In the genomic region with DNA sequence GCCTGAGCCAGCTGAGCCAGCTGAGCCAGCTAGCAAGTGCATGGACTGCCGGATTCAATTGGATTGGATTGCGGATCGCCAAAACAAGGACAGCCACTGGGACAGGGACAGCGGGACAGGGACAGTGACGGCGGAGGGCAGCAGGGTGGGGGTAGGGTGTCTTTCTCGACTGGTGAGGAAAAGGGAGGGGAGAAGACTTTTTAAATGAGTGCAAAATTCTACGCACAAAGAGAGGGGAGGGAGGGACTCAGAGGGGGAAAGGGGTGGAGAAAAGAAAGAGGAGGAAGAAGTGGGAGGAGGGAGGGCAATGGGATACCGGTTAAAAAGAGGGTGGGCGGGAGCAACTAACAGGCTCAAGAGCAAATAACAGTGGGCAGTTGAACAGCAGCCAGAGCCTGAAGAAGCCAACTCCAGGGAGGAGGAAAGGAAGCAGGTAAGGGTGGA, we compare ENCODE assay signal across 8 mouse cellular contexts.
A peak's percentile ranks its signal among the peaks of the same experiment; 100 is the strongest.
DNase-seq lines count a peak whose midpoint lies in the region; ATAC-seq and TF ChIP-seq lines count a peak whose summit lies in the region.

No protein-coding gene starts in this region.

- no peaks in the 10 kb centered on the region for H3K9me3 ChIP-seq in heart, embryonic 15.5 days (replicated peaks)
- H3K9me3 ChIP-seq in liver, postnatal 0 days (ENCODE audit: low read length): no peaks in the 10 kb centered on the region

- TF ChIP-seq CTCF in liver, adult 2 months (IDR thresholded peaks at IDR 0.05; ENCODE audit: low read depth, low read length): no peak
- no peak for TF ChIP-seq CTCF in liver, postnatal 0 days (IDR thresholded peaks at IDR 0.05; ENCODE audit: low read depth)

- peak overlapping the region; percentile 58 for H3K4me2 ChIP-seq in heart, embryonic 15.5 days
- H3K4me2 ChIP-seq in liver, postnatal 0 days (ENCODE audit: low read depth, low read length): peak overlapping the region; percentile 57

- no peaks in the 10 kb centered on the region for H3K4me1 ChIP-seq in liver, adult 2 months (ENCODE audit: control insufficient read depth, insufficient read depth, low read length)
- peaks cover 15% of the 10 kb centered on the region for H3K4me1 ChIP-seq in heart, embryonic 15.5 days (replicated peaks)
- no peaks in the 10 kb centered on the region; the same call in 1 of the 2 replicates for H3K4me1 ChIP-seq in liver, postnatal 0 days (ENCODE audit: insufficient read depth)

- WGBS in liver, adult 2 months: 4% methylated on average over 10 of the region's 10 CpGs
- WGBS in heart, embryonic 15.5 days: 2% methylated on average over 10 of the region's 10 CpGs
- WGBS in liver, postnatal 0 days (ENCODE audit: insufficient replicate concordance): 7% methylated on average over 10 of the region's 10 CpGs

- H3K27me3 ChIP-seq in liver, adult 2 months (ENCODE audit: control insufficient read depth, insufficient read depth, low read length): 0 out of 2 replicates have a peak, but pooled peaks cover 5% of the 10 kb centered on the region
- H3K27me3 ChIP-seq in heart, embryonic 15.5 days: peaks cover 7% of the 10 kb centered on the region; the same call in 1 of the 2 replicates
- 0 out of 2 replicates have a peak, but pooled peaks cover 7% of the 10 kb centered on the region for H3K27me3 ChIP-seq in liver, postnatal 0 days (ENCODE audit: insufficient read depth, low read length)

- ATAC-seq in heart, embryonic 15.5 days (replicated peaks; ENCODE audit: insufficient number of reproducible peaks, insufficient read depth, low FRiP score, low read depth): peak; percentile 65
- no peak for ATAC-seq in liver, postnatal 0 days

- no peak overlapping the region for H3K9ac ChIP-seq in liver, adult 2 months (ENCODE audit: low read depth, low read length)
- peak overlapping the region; percentile 42; the same call in 1 of the 2 replicates for H3K9ac ChIP-seq in heart, embryonic 15.5 days
- H3K9ac ChIP-seq in liver, postnatal 0 days (replicated peaks): no peak overlapping the region

- no peak overlapping the region for H3K27ac ChIP-seq in liver, adult 2 months (replicated peaks; ENCODE audit: insufficient read depth, low read depth, low read length)
- peak overlapping the region; percentile 68 for H3K27ac ChIP-seq in heart, embryonic 15.5 days
- H3K27ac ChIP-seq in liver, postnatal 0 days (ENCODE audit: low read depth): no peak overlapping the region

- 0 out of 2 replicates have a peak overlapping the region, but pooled peaks have one; percentile 11 for H3K4me3 ChIP-seq in liver, adult 2 months (ENCODE audit: insufficient read depth, low read depth, low read length)
- H3K4me3 ChIP-seq in heart, embryonic 15.5 days: peak overlapping the region; percentile 45
- H3K4me3 ChIP-seq in liver, postnatal 0 days (ENCODE audit: low read depth, low read length): no peak overlapping the region

- TF ChIP-seq POLR2A in liver, adult 2 months (IDR thresholded peaks at IDR 0.05; ENCODE audit: extremely low read depth, insufficient read depth, low read length): no peak

- no peak for TF ChIP-seq EP300 in liver, postnatal 0 days (IDR thresholded peaks at IDR 0.05; ENCODE audit: low read depth)

- DNase-seq in liver, adult 2 months (ENCODE audit: extremely low read depth, low read depth, low spot score): no peak
- no peak for DNase-seq in liver
- no peak for DNase-seq in liver, postnatal 0 days
- peak; percentile 55 for DNase-seq in retina, postnatal 1 day
- no peak for DNase-seq in right cerebral cortex, postnatal 25 days
- DNase-seq in thymus, postnatal 0 days (ENCODE audit: low spot score): no peak
- no peak for DNase-seq in c-Kit-positive CD71-positive TER-119-positive erythroid progenitor cells, embryonic 14.5 days (ENCODE audit: low spot score)

- H3K79me2 ChIP-seq in liver, adult 2 months (ENCODE audit: control insufficient read depth, insufficient read depth, low read length): no peaks in the 10 kb centered on the region

- no peaks in the 10 kb centered on the region for H3K36me3 ChIP-seq in liver, adult 2 months (ENCODE audit: control insufficient read depth, insufficient read depth, low read length)
- no peaks in the 10 kb centered on the region for H3K36me3 ChIP-seq in heart, embryonic 15.5 days
- H3K36me3 ChIP-seq in liver, postnatal 0 days (replicated peaks; ENCODE audit: insufficient read depth, low read length): no peaks in the 10 kb centered on the region
